Mouse (Mus musculus) layer of hippocampus, adult 11-12 months (tissue): ENCODE results near the gene Sh3bp5.

Experiments
- DNase-seq: peaks from one replicate; pipeline ENCODE4 v3.0.0; 2022; ENCODE audit warnings: low spot score

Gene Sh3bp5

GRCm38 (mm10) chr14:31337406-31337805 lies 98.5 kb downstream of the Sh3bp5 start:
- no peak for DNase-seq

- peak; percentile 97 for DNase-seq
Measured at GRCm38 (mm10) chr14:31336369-31337155, 99.3 kb downstream of the Sh3bp5 start, which contains the start of gene Capn7. TSS of gene Capn7 (plus strand) at chr14:31336638.

- no peak for DNase-seq
Measured at GRCm38 (mm10) chr14:31335765-31336164, 100.1 kb downstream of the Sh3bp5 start.

GRCm38 (mm10) chr14:31330957-31331356 lies 104.9 kb downstream of the Sh3bp5 start:
- no peak for DNase-seq

- no peak for DNase-seq
Measured at GRCm38 (mm10) chr14:31329741-31330140, 106.1 kb downstream of the Sh3bp5 start.

GRCm38 (mm10) chr14:31327681-31328080 lies 108.2 kb downstream of the Sh3bp5 start:
- DNase-seq = no peak

- no peak for DNase-seq
Measured at GRCm38 (mm10) chr14:31327196-31327595, 108.7 kb downstream of the Sh3bp5 start.

GRCm38 (mm10) chr14:31326770-31327169 lies 109.1 kb downstream of the Sh3bp5 start:
- no peak for DNase-seq

- no peak for DNase-seq
Measured at GRCm38 (mm10) chr14:31325551-31325950, 110.3 kb downstream of the Sh3bp5 start.

- DNase-seq = no peak
Measured at GRCm38 (mm10) chr14:31324851-31325250, 111.0 kb downstream of the Sh3bp5 start.

GRCm38 (mm10) chr14:31323849-31324792 lies 111.8 kb downstream of the Sh3bp5 start, which contains the start of gene Dnah1:
TSS of gene Dnah1 (minus strand) at chr14:31323896.
- peak; percentile 34 for DNase-seq

GRCm38 (mm10) chr14:31323189-31323588 lies 112.7 kb downstream of the Sh3bp5 start:
- no peak for DNase-seq

GRCm38 (mm10) chr14:31322191-31322590 lies 113.7 kb downstream of the Sh3bp5 start:
- DNase-seq = no peak

- DNase-seq = no peak
Measured at GRCm38 (mm10) chr14:31321181-31321580, 114.7 kb downstream of the Sh3bp5 start.

- no peak for DNase-seq
Measured at GRCm38 (mm10) chr14:31319546-31319945, 116.3 kb downstream of the Sh3bp5 start.

GRCm38 (mm10) chr14:31317754-31318153 lies 118.1 kb downstream of the Sh3bp5 start:
- DNase-seq = no peak

- DNase-seq = no peak
Measured at GRCm38 (mm10) chr14:31316613-31317012, 119.3 kb downstream of the Sh3bp5 start.

- no peak for DNase-seq
Measured at GRCm38 (mm10) chr14:31313192-31313591, 122.7 kb downstream of the Sh3bp5 start.
